In genomic region chr13:46416021-46416420, GRCm38 (mm10) we compare ENCODE assay signal across 24 mouse cellular contexts. TPM values are rescaled to one million over a fixed set of nuclear protein-coding genes. Genes with fewer than 3 reads are reported as not detected.
DNase-seq lines count a peak whose midpoint lies in the region; ATAC-seq and TF ChIP-seq lines count a peak whose summit lies in the region.
"Had no signal": no experiment of that assay in that cellular context is flagged by ENCODE, and none has a peak within 500 bp of the region (broad histone marks: within the 10 kb centered on the region; RNA-seq: fewer than 3 reads in every experiment).

No protein-coding gene starts in this region.

- no peak for TF ChIP-seq CTCF in gastrocnemius, adult 2 months (IDR thresholded peaks at IDR 0.05)
- TF ChIP-seq CTCF in hindbrain, postnatal 0 days (IDR thresholded peaks at IDR 0.05; ENCODE audit: low read depth) = no peak
- no peak for TF ChIP-seq CTCF in midbrain, postnatal 0 days (IDR thresholded peaks at IDR 0.05)

- peak overlapping the region; percentile 98 for H3K27ac ChIP-seq in gastrocnemius, adult 2 months
- no peak overlapping the region for H3K27ac ChIP-seq in hindbrain, postnatal 0 days
- no peak overlapping the region for H3K27ac ChIP-seq in hindbrain, embryonic 12.5 days
- H3K27ac ChIP-seq in midbrain, postnatal 0 days (ENCODE audit: low read depth, low read length) = no peak overlapping the region
- H3K27ac ChIP-seq in midbrain, embryonic 15.5 days = no peak overlapping the region
- H3K27ac ChIP-seq: embryonic facial prominence, embryonic 12.5 days; embryonic facial prominence, embryonic 15.5 days; hindbrain, embryonic 15.5 days had no signal

- ATAC-seq in hindbrain, postnatal 0 days = no peak
- ATAC-seq in hindbrain, embryonic 12.5 days (ENCODE audit: low FRiP score) = no peak
- no peak for ATAC-seq in midbrain, postnatal 0 days (ENCODE audit: low FRiP score)
- ATAC-seq in midbrain, embryonic 15.5 days (replicated peaks) = no peak
- ATAC-seq: activated CD4-positive, CD25-positive, alpha-beta regulatory T cell, adult 4 months; forebrain, embryonic 16.5 days; intestine, embryonic 16.5 days had no signal

- intact Hi-C loops in gastrocnemius, adult 2 months (cut with DNase I) = loop anchor here (5.0 kb wide), 1 partner anchor 176 kb away; no protein-coding TSS in a partner anchor

- no peaks in the 10 kb centered on the region for H3K27me3 ChIP-seq in hindbrain, postnatal 0 days (ENCODE audit: insufficient read depth, low read length)
- no peaks in the 10 kb centered on the region for H3K27me3 ChIP-seq in hindbrain, embryonic 12.5 days
- no peaks in the 10 kb centered on the region for H3K27me3 ChIP-seq in midbrain, postnatal 0 days (ENCODE audit: insufficient read depth, low read length)
- no peaks in the 10 kb centered on the region for H3K27me3 ChIP-seq in midbrain, embryonic 15.5 days (replicated peaks)
- H3K27me3 ChIP-seq: hindbrain, embryonic 15.5 days had no signal

- no peak overlapping the region for H3K9ac ChIP-seq in hindbrain, postnatal 0 days (replicated peaks; ENCODE audit: low read length)
- no peak overlapping the region for H3K9ac ChIP-seq in hindbrain, embryonic 12.5 days
- no peak overlapping the region for H3K9ac ChIP-seq in midbrain, postnatal 0 days (replicated peaks; ENCODE audit: low read length, poor library complexity, severe bottlenecking)
- H3K9ac ChIP-seq in midbrain, embryonic 15.5 days = no peak overlapping the region
- H3K9ac ChIP-seq: embryonic facial prominence, embryonic 12.5 days; embryonic facial prominence, embryonic 15.5 days; hindbrain, embryonic 15.5 days had no signal

- no peaks in the 10 kb centered on the region for H3K36me3 ChIP-seq in hindbrain, postnatal 0 days (ENCODE audit: insufficient read depth, low read length)
- H3K36me3 ChIP-seq in hindbrain, embryonic 12.5 days = no peaks in the 10 kb centered on the region
- H3K36me3 ChIP-seq in midbrain, postnatal 0 days (ENCODE audit: insufficient read depth, low read length) = no peaks in the 10 kb centered on the region
- H3K36me3 ChIP-seq in midbrain, embryonic 15.5 days (replicated peaks) = no peaks in the 10 kb centered on the region
- H3K36me3 ChIP-seq: embryonic facial prominence, embryonic 12.5 days; embryonic facial prominence, embryonic 15.5 days; hindbrain, embryonic 15.5 days had no signal

- no peaks in the 10 kb centered on the region for H3K4me1 ChIP-seq in hindbrain, postnatal 0 days (ENCODE audit: insufficient read depth, low read length)
- H3K4me1 ChIP-seq in hindbrain, embryonic 12.5 days = peaks cover 12% of the 10 kb centered on the region; the same call in 1 of the 2 replicates
- H3K4me1 ChIP-seq in midbrain, postnatal 0 days (ENCODE audit: insufficient read depth, low read length) = 0 out of 2 replicates have a peak, but pooled peaks cover 3% of the 10 kb centered on the region
- H3K4me1 ChIP-seq in midbrain, embryonic 15.5 days = peaks cover 14% of the 10 kb centered on the region

- no peaks in the 10 kb centered on the region for H3K9me3 ChIP-seq in hindbrain, postnatal 0 days (ENCODE audit: low read length)
- no peaks in the 10 kb centered on the region for H3K9me3 ChIP-seq in hindbrain, embryonic 12.5 days (replicated peaks)
- no peaks in the 10 kb centered on the region for H3K9me3 ChIP-seq in midbrain, postnatal 0 days (ENCODE audit: low read length)
- H3K9me3 ChIP-seq in midbrain, embryonic 15.5 days = no peaks in the 10 kb centered on the region
- H3K9me3 ChIP-seq: embryonic facial prominence, embryonic 12.5 days; embryonic facial prominence, embryonic 15.5 days; hindbrain, embryonic 15.5 days had no signal

- H3K4me2 ChIP-seq in hindbrain, postnatal 0 days (ENCODE audit: low read depth, low read length) = no peak overlapping the region
- no peak overlapping the region for H3K4me2 ChIP-seq in hindbrain, embryonic 12.5 days (replicated peaks)
- H3K4me2 ChIP-seq in midbrain, postnatal 0 days (ENCODE audit: low read depth, low read length, poor library complexity, severe bottlenecking) = no peak overlapping the region
- no peak overlapping the region for H3K4me2 ChIP-seq in midbrain, embryonic 15.5 days
- H3K4me2 ChIP-seq: embryonic facial prominence, embryonic 12.5 days; embryonic facial prominence, embryonic 15.5 days; hindbrain, embryonic 15.5 days had no signal

- WGBS in hindbrain, postnatal 0 days = 64% methylated on average over 8 of the region's 8 CpGs
- 92% methylated on average over 8 of the region's 8 CpGs for WGBS in hindbrain, embryonic 12.5 days
- 82% methylated on average over 8 of the region's 8 CpGs for WGBS in midbrain, postnatal 0 days
- WGBS in midbrain, embryonic 15.5 days = 87% methylated on average over 8 of the region's 8 CpGs

- H3K4me3 ChIP-seq in gastrocnemius, adult 2 months = no peak overlapping the region
- no peak overlapping the region for H3K4me3 ChIP-seq in hindbrain, postnatal 0 days (ENCODE audit: low read length)
- H3K4me3 ChIP-seq in hindbrain, embryonic 12.5 days = no peak overlapping the region
- H3K4me3 ChIP-seq in midbrain, postnatal 0 days (ENCODE audit: low read depth, low read length) = no peak overlapping the region
- no peak overlapping the region for H3K4me3 ChIP-seq in midbrain, embryonic 15.5 days
- H3K4me3 ChIP-seq: embryonic facial prominence, embryonic 12.5 days; embryonic facial prominence, embryonic 15.5 days; hindbrain, embryonic 15.5 days had no signal

- DNase-seq in cerebellum, postnatal 10 days = peak; percentile 51 to 63
- DNase-seq in cerebellum, adult 11-12 months = no peak
- DNase-seq in gastrocnemius, adult 2 months = no peak
- no peak for DNase-seq in gastrocnemius, postnatal 4 days (ENCODE audit: low spot score in 2 of 2)
- peak; percentile 73 for DNase-seq in hindbrain, postnatal 0 days (ENCODE audit: low spot score)
- peak; percentile 62 for DNase-seq in midbrain, postnatal 0 days (ENCODE audit: low spot score)
- DNase-seq: adrenal gland, adult 8-10 months; adrenal gland, postnatal 25 days; cerebellum, adult 8-10 months; cerebellum, postnatal 25 days; gastrocnemius, postnatal 14 days; heart, adult 18-20 months; heart, postnatal 10 days; heart, postnatal 4 days; kidney, adult 18-20 months had no signal

RNA-seq across cellular contexts. Expression of gene Rbm24, which starts 2.2 kb away (rescaled TPM):
- total RNA-seq in gastrocnemius, adult 2 months (2021) = 100 to 1,000 TPM; 163 to 196 TPM
- total RNA-seq in gastrocnemius, postnatal 4 days (2021) = 100 to 1,000 TPM; 182 to 189 TPM
- 22.1 and 22.9 TPM in 2 replicates for total RNA-seq in hindbrain, postnatal 0 days (2014; rRNA removed)
- polyA plus RNA-seq in hindbrain, postnatal 0 days (2015; fragmentation: Nextera tagmentation; extraction: Ambion mirVana) = 1.9 and 2.8 TPM in 2 replicates
- 2.4 and 3.6 TPM in 2 replicates for polyA plus RNA-seq in hindbrain, embryonic 12.5 days (2016; fragmentation: Nextera tagmentation; extraction: Ambion mirVana)
- 10.7 and 20.1 TPM in 2 replicates for total RNA-seq in midbrain, postnatal 0 days (2014; rRNA removed)
- polyA plus RNA-seq in midbrain, postnatal 0 days (2015; fragmentation: Nextera tagmentation; extraction: Ambion mirVana) = 3.7 and 4.0 TPM in 2 replicates
- 4.2 and 5.5 TPM in 2 replicates for polyA plus RNA-seq in midbrain, embryonic 15.5 days (2015; fragmentation: Nextera tagmentation; extraction: Ambion mirVana)
- total RNA-seq: common myeloid progenitor, adult 5-6 weeks had no signal
- polyA plus RNA-seq: activated CD4-positive, CD25-positive, alpha-beta regulatory T cell, adult 4 months had no signal

Comparison
In these comparisons a context has a peak if more than half of its experiments do, and no peak if none do; other contexts are left out.
1. DNase-seq: peak in cerebellum, postnatal 10 days (2 of 2), hindbrain, postnatal 0 days (single experiment) and midbrain, postnatal 0 days (single experiment); none in cerebellum, adult 11-12 months (single experiment), gastrocnemius, adult 2 months (single experiment) and gastrocnemius, postnatal 4 days (0 of 2).